Mouse (Mus musculus) midbrain, embryonic 14.5 days (tissue): ENCODE data around the gene Mcts2. TPM values are rescaled to one million over a fixed set of nuclear protein-coding genes. Genes with fewer than 3 reads are reported as not detected.
A peak's percentile ranks its signal among the peaks of the same experiment; 100 is the strongest.

Experiments used
- ATAC-seq: fragments of 200-750 bp; cut with Nextera tagmentation; 2 replicates; pipeline ENCODE4 v1.8.0; 2017; ENCODE audit warnings: moderate number of reproducible peaks, moderate library complexity; ENCODE audit not compliant: low FRiP score, low TSS enrichment
- DNase-seq: peaks from one replicate; pipeline ENCODE4 v3.0.0-alpha.2; 2015
- H3K27ac ChIP-seq: fragments of 300-500 bp; sonication (generic); replicated peaks from 2 replicates; pipeline ENCODE4 v1.5.1; 2014; ENCODE audit warnings: mild to moderate bottlenecking, low read depth, low read length, moderate library complexity
- H3K27me3 ChIP-seq: fragments of 300-500 bp; sonication (generic); 2 replicates; pipeline ENCODE4 v1.6.1; 2014; ENCODE audit warnings: low read length, control low read depth, mixed read lengths; ENCODE audit not compliant: control insufficient read depth, insufficient read depth
- H3K36me3 ChIP-seq: fragments of 300-500 bp; sonication (generic); 2 replicates; pipeline ENCODE4 v1.6.1; 2014; ENCODE audit warnings: low read length, control low read depth; ENCODE audit not compliant: control insufficient read depth, insufficient read depth
- H3K4me1 ChIP-seq: fragments of 300-500 bp; sonication (generic); 2 replicates; pipeline ENCODE4 v1.6.1; 2014; ENCODE audit warnings: mild to moderate bottlenecking, antibody characterized with exemption, low read length, control low read depth; ENCODE audit not compliant: control insufficient read depth, insufficient read depth
- H3K4me2 ChIP-seq: fragments of 300-500 bp; sonication (generic); 2 replicates; pipeline ENCODE4 v1.6.1; 2014; ENCODE audit warnings: mild to moderate bottlenecking, low read length, moderate library complexity
- H3K4me3 ChIP-seq: fragments of 300-500 bp; sonication (generic); replicated peaks from 2 replicates; pipeline ENCODE4 v1.5.1; 2014; ENCODE audit warnings: low read depth, low read length
- H3K9ac ChIP-seq: fragments of 300-500 bp; sonication (generic); replicated peaks from 2 replicates; pipeline ENCODE4 v1.6.1; 2014; ENCODE audit warnings: mild to moderate bottlenecking, low read length, moderate library complexity
- H3K9me3 ChIP-seq: fragments of 300-500 bp; sonication (generic); 2 replicates; pipeline ENCODE4 v1.6.1; 2016; ENCODE audit warnings: low read length, control low read depth, mixed read lengths; ENCODE audit not compliant: control insufficient read depth
- WGBS: fragments of 180-500 bp; shearing (Covaris S2); extraction: QIAGEN DNeasy Blood & Tissue Kit; methylation state at CpG from one replicate; pipeline ENCODE4 v1.1.7; 2014; 5-methylcytosine and 5-hydroxymethylcytosine counted together
- polyA plus RNA-seq: library from polyadenylated mRNA; unstranded; fragments of >200 nt; fragmentation: Nextera tagmentation; extraction: Ambion mirVana; gene quantifications from 2 replicates; pipeline ENCODE4 v1.2.1, GENCODE M21; 2014

Mcts2 gene
- polyA plus RNA-seq: 39.9 and 41.4 TPM in 2 replicates

GRCm38 (mm10) chr2:152686806-152687267, at the start of gene Mcts2:
Mcts2 (plus strand) TSS chr2:152687035.
- peak within 1 kb of the TSS; percentile 39 for H3K9ac ChIP-seq
- WGBS: 53% methylated on average over 45 of the region's 45 CpGs

GRCm38 (mm10) chr2:152637381-152637780, 49.5 kb upstream of the Mcts2 start:
- 91% methylated on average over 4 of the region's 4 CpGs for WGBS
- H3K27ac ChIP-seq: no peak overlapping the region
- no peak overlapping the region for H3K9ac ChIP-seq
- peaks cover 7% of the 10 kb centered on the region; the same call in 1 of the 2 replicates for H3K4me1 ChIP-seq
- no peaks in the 10 kb centered on the region for H3K36me3 ChIP-seq
- no peak overlapping the region for H3K4me3 ChIP-seq
- H3K9me3 ChIP-seq: no peaks in the 10 kb centered on the region
- H3K27me3 ChIP-seq: no peaks in the 10 kb centered on the region
- ATAC-seq (no peak), DNase-seq (no peak)
- no peak overlapping the region for H3K4me2 ChIP-seq

More at GRCm38 (mm10) chr2:152686806-152687267, at the start of gene Mcts2:
- ATAC-seq (peak; percentile 96), DNase-seq (peak; percentile 97)
- peak within 1 kb of the TSS; percentile 70 for H3K27ac ChIP-seq
- H3K4me2 ChIP-seq: peak within 1 kb of the TSS; percentile 70
- H3K4me1 ChIP-seq: no peaks in the 10 kb centered on the region
- H3K4me3 ChIP-seq: peak within 1 kb of the TSS; percentile 43
- H3K36me3 ChIP-seq: peaks cover 93% of the 10 kb centered on the region
- H3K9me3 ChIP-seq: no peaks in the 10 kb centered on the region
- no peaks in the 10 kb centered on the region for H3K27me3 ChIP-seq

- Histone ChIP-seq H3K4me1 (peaks cover 7% of the 10 kb centered on the region; the same call in 1 of the 2 replicates), H3K9ac (no peak overlapping the region), H3K4me2 (no peak overlapping the region), H3K4me3 (no peak overlapping the region), H3K36me3 (no peaks in the 10 kb centered on the region), H3K9me3 (no peaks in the 10 kb centered on the region), H3K27me3 (no peaks in the 10 kb centered on the region), H3K27ac (no peak overlapping the region)
- DNase-seq (no peak), ATAC-seq (no peak)
- WGBS: 55% methylated on average over 6 of the region's 6 CpGs
These were observed 48.0 kb upstream of the Mcts2 start for GRCm38 (mm10) chr2:152638865-152639264.

GRCm38 (mm10) chr2:152639406-152640113, 47.3 kb upstream of the Mcts2 start:
- ATAC-seq (no peak), DNase-seq (no peak)
- Histone ChIP-seq H3K27ac (no peak overlapping the region), H3K9ac (no peak overlapping the region), H3K4me1 (peaks cover 7% of the 10 kb centered on the region; the same call in 1 of the 2 replicates), H3K27me3 (no peaks in the 10 kb centered on the region), H3K9me3 (no peaks in the 10 kb centered on the region), H3K4me3 (no peak overlapping the region), H3K36me3 (no peaks in the 10 kb centered on the region), H3K4me2 (no peak overlapping the region)
- 12% methylated on average over 11 of the region's 11 CpGs for WGBS

GRCm38 (mm10) chr2:152652901-152653620, 33.8 kb upstream of the Mcts2 start:
- Histone ChIP-seq H3K4me2 (no peak overlapping the region), H3K36me3 (no peaks in the 10 kb centered on the region), H3K4me1 (peaks cover 21% of the 10 kb centered on the region), H3K27me3 (no peaks in the 10 kb centered on the region), H3K4me3 (no peak overlapping the region), H3K9me3 (no peaks in the 10 kb centered on the region), H3K27ac (peak overlapping the region; percentile 94), H3K9ac (no peak overlapping the region)
- no peak for DNase-seq
- no peak for ATAC-seq
- 76% methylated on average over 10 of the region's 10 CpGs for WGBS

GRCm38 (mm10) chr2:152653874-152654715, 32.7 kb upstream of the Mcts2 start:
- Histone ChIP-seq H3K4me3 (no peak overlapping the region), H3K4me1 (peaks cover 21% of the 10 kb centered on the region), H3K27me3 (no peaks in the 10 kb centered on the region), H3K9ac (no peak overlapping the region; the same call in 1 of the 2 replicates), H3K9me3 (no peaks in the 10 kb centered on the region), H3K36me3 (no peaks in the 10 kb centered on the region), H3K27ac (peak overlapping the region; percentile 94), H3K4me2 (peak overlapping the region; percentile 53)
- ATAC-seq: peak; percentile 93
- 29% methylated on average over 14 of the region's 14 CpGs for WGBS
- peak; percentile 92 for DNase-seq

- ATAC-seq (no peak), DNase-seq (no peak)
- H3K9ac ChIP-seq: no peak overlapping the region
- peaks cover 21% of the 10 kb centered on the region for H3K4me1 ChIP-seq
- 59% methylated on average over 10 of the region's 10 CpGs for WGBS
- H3K27ac ChIP-seq: no peak overlapping the region
- no peak overlapping the region for H3K4me2 ChIP-seq
- H3K4me3 ChIP-seq: no peak overlapping the region
- no peaks in the 10 kb centered on the region for H3K9me3 ChIP-seq
- H3K27me3 ChIP-seq: no peaks in the 10 kb centered on the region
- no peaks in the 10 kb centered on the region for H3K36me3 ChIP-seq
These were observed 29.4 kb upstream of the Mcts2 start for GRCm38 (mm10) chr2:152657398-152657797.

- Histone ChIP-seq H3K4me2 (no peak overlapping the region), H3K4me1 (no peaks in the 10 kb centered on the region), H3K9ac (no peak overlapping the region), H3K9me3 (no peaks in the 10 kb centered on the region), H3K4me3 (no peak overlapping the region), H3K27ac (no peak overlapping the region), H3K36me3 (no peaks in the 10 kb centered on the region), H3K27me3 (no peaks in the 10 kb centered on the region)
- ATAC-seq (no peak), DNase-seq (no peak)
- 84% methylated on average over 6 of the region's 6 CpGs for WGBS
These were observed 25.7 kb upstream of the Mcts2 start for GRCm38 (mm10) chr2:152661163-152661562.
